Mouse (Mus musculus): ENCODE results near the gene Fam20c.

- no peak for TF ChIP-seq CTCF (IDR thresholded peaks at IDR 0.05; ENCODE audit: insufficient read depth, low read depth, low read length)
- TF ChIP-seq POLR2A (IDR thresholded peaks at IDR 0.05; ENCODE audit: insufficient read depth, low read depth, low read length) = no peak
Measured at GRCm38 (mm10) chr5:138741516-138741915, 12.8 kb upstream of the Fam20c start.

Measured in olfactory bulb, adult 2 months (tissue).